Mouse (Mus musculus) kidney, embryonic 16.5 days (tissue): ENCODE results near the gene Sypl2. TPM values are rescaled to one million over a fixed set of nuclear protein-coding genes. Genes with fewer than 3 reads are reported as not detected.

ENCODE experiments used
- ATAC-seq: fragments of 200-750 bp; cut with Nextera tagmentation; 2 replicates; pipeline ENCODE4 v1.8.0; 2017; ENCODE audit warnings: moderate TSS enrichment; ENCODE audit not compliant: low FRiP score, low TSS enrichment
- H3K27ac ChIP-seq: fragments of 300-500 bp; sonication (generic); 2 replicates; pipeline ENCODE4 v1.5.1; 2014; ENCODE audit warnings: low read length
- H3K27me3 ChIP-seq: fragments of 300-500 bp; sonication (generic); 2 replicates; pipeline ENCODE4 v1.6.1; 2014; ENCODE audit warnings: low read length, control low read depth, mixed read lengths; ENCODE audit not compliant: insufficient read depth
- H3K36me3 ChIP-seq: fragments of 300-500 bp; sonication (generic); 2 replicates; pipeline ENCODE4 v1.6.1; 2014; ENCODE audit warnings: low read length, control low read depth, mixed read lengths; ENCODE audit not compliant: insufficient read depth
- H3K4me1 ChIP-seq: fragments of 300-500 bp; sonication (generic); 2 replicates; pipeline ENCODE4 v1.6.1; 2014; ENCODE audit warnings: low read length, control low read depth, mixed read lengths; ENCODE audit not compliant: insufficient read depth
- H3K4me2 ChIP-seq: fragments of 300-500 bp; sonication (generic); replicated peaks from 2 replicates; pipeline ENCODE4 v1.6.1; 2014; ENCODE audit warnings: low read depth, low read length
- H3K4me3 ChIP-seq: fragments of 300-500 bp; sonication (generic); 2 replicates; pipeline ENCODE4 v1.5.1; 2014; ENCODE audit warnings: mild to moderate bottlenecking, low read length
- H3K9ac ChIP-seq: fragments of 300-500 bp; sonication (generic); replicated peaks from 2 replicates; pipeline ENCODE4 v1.6.1; 2014; ENCODE audit warnings: low read length
- H3K9me3 ChIP-seq: fragments of 300-500 bp; sonication (generic); 2 replicates; pipeline ENCODE4 v1.6.1; 2016; ENCODE audit warnings: low read length, control low read depth
- WGBS: fragments of 180-500 bp; shearing (Covaris S2); extraction: QIAGEN DNeasy Blood & Tissue Kit; methylation state at CpG from one replicate; pipeline ENCODE4 v1.1.7; 2014; 5-methylcytosine and 5-hydroxymethylcytosine counted together
- polyA plus RNA-seq: library from polyadenylated mRNA; unstranded; fragments of >200 nt; fragmentation: Nextera tagmentation; extraction: Ambion mirVana; gene quantifications from 2 replicates; pipeline ENCODE4 v1.2.1, GENCODE M21; 2015

The Sypl2 gene
- polyA plus RNA-seq, 1 experiment from 2014 or later, result 3.7 TPM

- peaks cover 39% of the 10 kb centered on the region for H3K4me1 ChIP-seq
- no peaks in the 10 kb centered on the region for H3K36me3 ChIP-seq
- 0 out of 2 replicates have a peak overlapping the region, but pooled peaks have one; percentile 49 for H3K4me2 ChIP-seq
- peak overlapping the region; percentile 42; the same call in 1 of the 2 replicates for H3K9ac ChIP-seq
- peak overlapping the region; percentile 81 for H3K27ac ChIP-seq
- H3K4me3 ChIP-seq, result no peak overlapping the region
- peaks cover 8% of the 10 kb centered on the region; the same call in 1 of the 2 replicates for H3K27me3 ChIP-seq
- 24% methylated on average over 10 of the region's 10 CpGs for WGBS
- ATAC-seq, result peak; percentile 55
- no peaks in the 10 kb centered on the region for H3K9me3 ChIP-seq
These were observed 60.7 kb downstream of the Sypl2 start for GRCm38 (mm10) chr3:108165532-108166315.

- WGBS, result 16% methylated on average over 9 of the region's 9 CpGs
- Histone ChIP-seq H3K36me3 (no peaks in the 10 kb centered on the region), H3K27ac (no peak overlapping the region), H3K4me1 (peaks cover 39% of the 10 kb centered on the region), H3K9me3 (no peaks in the 10 kb centered on the region), H3K4me2 (peak overlapping the region; percentile 49), H3K4me3 (peak overlapping the region; percentile 25), H3K9ac (peak overlapping the region; percentile 24; the same call in 1 of the 2 replicates), H3K27me3 (peaks cover 8% of the 10 kb centered on the region; the same call in 1 of the 2 replicates)
- ATAC-seq, result no peak; the same call in 1 of the 2 replicates
These were observed 61.6 kb downstream of the Sypl2 start for GRCm38 (mm10) chr3:108164807-108165206.

- Histone ChIP-seq H3K4me3 (no peak overlapping the region), H3K36me3 (no peaks in the 10 kb centered on the region), H3K9me3 (no peaks in the 10 kb centered on the region), H3K4me1 (peaks cover 35% of the 10 kb centered on the region), H3K4me2 (no peak overlapping the region), H3K27me3 (peaks cover 8% of the 10 kb centered on the region; the same call in 1 of the 2 replicates), H3K9ac (no peak overlapping the region), H3K27ac (no peak overlapping the region)
- WGBS, result 67% methylated on average over 5 of the region's 5 CpGs
- ATAC-seq, result no peak
These were observed 62.4 kb downstream of the Sypl2 start for GRCm38 (mm10) chr3:108164091-108164490.

Other genes with a start within 250 kb of the Sypl2 start
- gene Gstm2, start 240.2 kb downstream of the Sypl2 start, polyA plus RNA-seq, result 115 and 132 TPM in 2 replicates
- 109 and 124 TPM in 2 replicates for gene Gstm1, start 208.7 kb downstream of the Sypl2 start, polyA plus RNA-seq
- 19.8 and 20.4 TPM in 2 replicates for gene Gstm4, start 181.8 kb downstream of the Sypl2 start, polyA plus RNA-seq
- gene Ampd2, start 140.0 kb downstream of the Sypl2 start, polyA plus RNA-seq, result 69.7 and 69.8 TPM in 2 replicates
- 0.84 and 1.9 TPM in 2 replicates for gene Gnat2, start 133.9 kb downstream of the Sypl2 start, polyA plus RNA-seq
- 188 and 196 TPM in 2 replicates for gene Gnai3, start 80.5 kb downstream of the Sypl2 start, polyA plus RNA-seq
- gene Gpr61, start 71.8 kb downstream of the Sypl2 start, polyA plus RNA-seq, result 0.06 and 0.08 TPM in 2 replicates
- gene Amigo1, start 40.3 kb downstream of the Sypl2 start, polyA plus RNA-seq, result 5.4 and 5.8 TPM in 2 replicates
- 3.4 and 3.9 TPM in 2 replicates for gene Cyb561d1, start 25.4 kb downstream of the Sypl2 start, polyA plus RNA-seq
- 18.7 and 22.2 TPM in 2 replicates for gene Atxn7l2, start 15.7 kb downstream of the Sypl2 start, polyA plus RNA-seq
- 282 and 321 TPM in 2 replicates for gene Psma5, start 30.3 kb upstream of the Sypl2 start, polyA plus RNA-seq
- 7.6 and 8.5 TPM in 2 replicates for gene Sort1, start 57.4 kb upstream of the Sypl2 start, polyA plus RNA-seq
- gene Mybphl, start 138.3 kb upstream of the Sypl2 start, polyA plus RNA-seq, result 0.14 TPM in 1 of 2 replicates, not detected in the other
- 47.6 and 48.8 TPM in 2 replicates for gene Psrc1, start 157.2 kb upstream of the Sypl2 start, polyA plus RNA-seq
- 21.7 and 22.1 TPM in 2 replicates for gene Celsr2, start 188.9 kb upstream of the Sypl2 start, polyA plus RNA-seq
- gene Sars, start 218.6 kb upstream of the Sypl2 start, polyA plus RNA-seq, result 134 and 142 TPM in 2 replicates